Mouse (Mus musculus) lung, postnatal 0 days (tissue): ENCODE data around the gene Gm20388. TPM values are rescaled to one million over a fixed set of nuclear protein-coding genes. Genes with fewer than 3 reads are reported as not detected.
A peak's percentile ranks its signal among the peaks of the same experiment; 100 is the strongest.

ENCODE experiments used
- ATAC-seq: fragments of 200-750 bp; cut with Nextera tagmentation; 2 replicates; pipeline ENCODE4 v1.8.0; 2017; ENCODE audit warnings: moderate library complexity
- DNase-seq: peaks from one replicate; pipeline ENCODE4 v3.0.0-alpha.2; 2016; ENCODE audit warnings: low spot score
- H3K27ac ChIP-seq: fragments of 300-500 bp; sonication (generic); 2 replicates; pipeline ENCODE4 v1.5.1; 2014; ENCODE audit warnings: antibody characterized with exemption, mild to moderate bottlenecking, low read length, mixed read lengths
- H3K27me3 ChIP-seq: fragments of 300-500 bp; sonication (generic); replicated peaks from 2 replicates; pipeline ENCODE4 v1.6.1; 2014; ENCODE audit warnings: low read length, mixed read lengths; ENCODE audit not compliant: insufficient read depth
- H3K36me3 ChIP-seq: fragments of 300-500 bp; sonication (generic); 2 replicates; pipeline ENCODE4 v1.6.1; 2014; ENCODE audit warnings: low read length, mixed read lengths; ENCODE audit not compliant: insufficient read depth
- H3K4me1 ChIP-seq: fragments of 300-500 bp; sonication (generic); 2 replicates; pipeline ENCODE4 v1.6.1; 2014; ENCODE audit warnings: antibody characterized with exemption, low read depth, low read length, mixed read lengths; ENCODE audit not compliant: insufficient read depth
- H3K4me2 ChIP-seq: fragments of 300-500 bp; sonication (generic); replicated peaks from 2 replicates; pipeline ENCODE4 v1.6.1; 2014; ENCODE audit warnings: low read depth, mild to moderate bottlenecking, low read length, moderate library complexity, mixed read lengths
- H3K4me3 ChIP-seq: fragments of 300-500 bp; sonication (generic); 2 replicates; pipeline ENCODE4 v1.5.1; 2014; ENCODE audit warnings: low read depth, low read length
- H3K9ac ChIP-seq: fragments of 300-500 bp; sonication (generic); replicated peaks from 2 replicates; pipeline ENCODE4 v1.6.1; 2014; ENCODE audit warnings: low read depth, mild to moderate bottlenecking
- H3K9me3 ChIP-seq: fragments of 300-500 bp; sonication (generic); 2 replicates; pipeline ENCODE4 v1.6.1; 2016; ENCODE audit warnings: low read length, mixed read lengths
- CTCF ChIP-seq: IDR thresholded peaks from 2 replicates; pipeline ENCODE4 v1.5.1; 2016; ENCODE audit warnings: antibody characterized with exemption, mild to moderate bottlenecking
- EP300 ChIP-seq: IDR thresholded peaks from 2 replicates; pipeline ENCODE4 v1.6.1; 2016; ENCODE audit warnings: antibody characterized with exemption, mild to moderate bottlenecking, control low read depth
- WGBS: fragments of 180-500 bp; shearing (Covaris S2); extraction: QIAGEN DNeasy Blood & Tissue Kit; methylation state at CpG from one replicate; pipeline ENCODE4 v1.1.7; 2014; 5-methylcytosine and 5-hydroxymethylcytosine counted together
- polyA plus RNA-seq: library from polyadenylated mRNA; unstranded; fragments of >200 nt; fragmentation: Nextera tagmentation; extraction: Ambion mirVana; gene quantifications from 2 replicates; pipeline ENCODE4 v1.2.1, GENCODE M21; 2015

Gene Gm20388
- polyA plus RNA-seq, 1 experiment from 2014 or later: not detected

DNA sequence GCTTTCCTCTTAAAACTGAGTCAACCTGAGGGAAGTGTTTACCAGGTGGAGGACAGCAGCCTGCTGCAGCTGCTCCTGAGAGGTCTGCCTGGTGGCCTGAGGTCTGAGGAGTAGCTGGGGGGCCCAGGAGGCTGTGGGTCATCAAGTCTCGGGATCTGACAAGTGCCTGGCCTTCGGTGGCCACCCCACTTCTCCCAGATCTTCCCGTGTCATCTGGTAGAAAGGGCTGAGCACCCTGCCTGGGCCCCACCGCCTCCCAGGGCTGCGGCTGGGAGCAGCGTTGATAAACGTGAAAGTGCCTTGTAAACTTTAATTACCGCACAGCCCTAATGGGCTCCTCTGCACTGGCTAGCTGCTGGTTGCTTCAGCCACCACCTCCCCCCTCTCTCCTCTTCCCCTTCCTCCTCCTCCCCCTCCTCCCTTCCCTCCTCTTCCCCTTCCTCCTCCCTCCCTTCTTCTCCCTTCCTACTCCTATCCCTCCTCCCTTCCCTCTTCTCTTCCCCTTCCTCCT lies 1238.0 kb downstream of the Gm20388 start:
- DNase-seq: no peak
- no peak overlapping the region for H3K4me2 ChIP-seq
- WGBS: 11% methylated on average over 8 of the region's 8 CpGs
- H3K36me3 ChIP-seq: no peaks in the 10 kb centered on the region
- no peak overlapping the region for H3K9ac ChIP-seq
- no peaks in the 10 kb centered on the region for H3K27me3 ChIP-seq
- TF ChIP-seq EP300 (no peak), CTCF (no peak)
- ATAC-seq: no peak
- no peak overlapping the region for H3K4me3 ChIP-seq
- no peak overlapping the region for H3K27ac ChIP-seq
- no peaks in the 10 kb centered on the region for H3K9me3 ChIP-seq
- H3K4me1 ChIP-seq: no peaks in the 10 kb centered on the region

DNA sequence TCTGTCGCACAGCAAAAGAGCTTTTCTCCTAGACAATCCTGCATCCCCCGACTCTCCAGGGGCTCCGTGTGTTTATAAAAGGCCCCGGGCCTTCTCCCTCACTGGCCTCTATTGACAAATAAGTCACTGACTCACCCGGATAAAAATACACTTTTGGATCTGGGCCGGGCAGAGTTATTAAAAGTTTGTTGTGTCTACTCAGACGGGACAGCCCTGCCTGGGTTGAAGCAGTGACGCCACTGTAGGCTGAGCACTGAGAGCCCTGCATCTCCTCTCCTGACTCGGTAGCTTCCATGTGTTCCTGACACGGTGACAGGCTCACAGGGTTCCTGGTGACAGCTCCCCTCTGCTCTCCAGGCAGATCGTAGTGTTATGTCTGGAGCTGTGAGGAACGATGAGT lies 1241.8 kb downstream of the Gm20388 start:
- H3K27me3 ChIP-seq: no peaks in the 10 kb centered on the region
- WGBS: 30% methylated on average over 12 of the region's 12 CpGs
- H3K9ac ChIP-seq: no peak overlapping the region
- H3K27ac ChIP-seq: no peak overlapping the region
- H3K4me3 ChIP-seq: no peak overlapping the region
- no peaks in the 10 kb centered on the region for H3K9me3 ChIP-seq
- TF ChIP-seq CTCF (no peak), EP300 (no peak; the same call in 1 of the 2 replicates)
- no peaks in the 10 kb centered on the region for H3K4me1 ChIP-seq
- no peak overlapping the region for H3K4me2 ChIP-seq
- ATAC-seq (peak; percentile 90), DNase-seq (peak; percentile 78)
- H3K36me3 ChIP-seq: no peaks in the 10 kb centered on the region

DNA sequence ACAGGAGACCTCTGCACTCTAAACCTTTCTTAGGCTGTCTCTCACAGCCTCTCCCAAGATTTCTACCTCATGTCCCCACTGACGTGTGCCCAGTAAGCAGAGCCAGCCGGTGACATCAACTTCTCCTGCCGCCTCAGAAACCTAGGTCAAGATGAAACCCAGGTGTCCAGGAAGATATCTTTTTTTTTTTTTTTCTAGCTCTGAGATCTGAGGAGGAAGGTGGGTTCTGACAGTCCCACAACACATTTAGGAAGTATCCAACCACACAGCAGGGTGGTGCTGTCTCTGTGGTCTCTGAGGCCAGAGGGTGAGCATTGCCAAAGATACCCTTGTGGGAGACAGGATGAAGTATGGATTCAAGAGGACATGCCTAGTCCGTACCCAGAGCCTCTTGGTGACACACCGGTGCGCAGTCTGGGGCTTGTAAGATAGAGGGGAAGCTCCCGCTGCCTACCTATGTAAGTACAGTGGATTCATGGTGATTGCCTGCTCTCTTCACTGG lies 1246.4 kb downstream of the Gm20388 start:
- no peak for ATAC-seq
- no peak for DNase-seq
- Histone ChIP-seq H3K9ac (no peak overlapping the region), H3K4me1 (no peaks in the 10 kb centered on the region), H3K36me3 (no peaks in the 10 kb centered on the region), H3K4me2 (no peak overlapping the region), H3K27ac (no peak overlapping the region), H3K9me3 (no peaks in the 10 kb centered on the region), H3K4me3 (no peak overlapping the region), H3K27me3 (no peaks in the 10 kb centered on the region)
- TF ChIP-seq CTCF: no peak
- no peak for TF ChIP-seq EP300
- WGBS: 90% methylated on average over 7 of the region's 7 CpGs

DNA sequence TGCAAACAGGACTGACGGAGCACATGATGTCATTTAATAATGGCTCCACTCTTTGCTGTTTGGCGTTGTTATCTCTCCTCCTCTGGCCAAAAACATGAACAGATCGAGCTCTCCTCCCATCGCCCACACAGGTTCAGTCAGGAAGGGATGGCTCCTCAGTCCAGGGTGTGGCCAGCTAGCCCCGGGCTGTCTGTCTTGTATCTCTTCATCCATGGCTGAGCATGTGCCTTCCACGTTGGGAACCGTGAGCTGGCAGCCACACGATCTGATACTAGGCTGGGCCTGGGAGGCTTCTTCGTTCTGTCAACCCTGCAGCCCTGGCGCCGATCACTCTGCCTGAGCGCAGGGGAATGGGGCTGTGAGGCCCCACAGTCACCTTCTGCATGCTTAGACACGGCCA lies 1248.2 kb downstream of the Gm20388 start:
- no peaks in the 10 kb centered on the region for H3K36me3 ChIP-seq
- no peak overlapping the region for H3K4me2 ChIP-seq
- DNase-seq (no peak), ATAC-seq (no peak)
- no peak for TF ChIP-seq EP300
- TF ChIP-seq CTCF: no peak
- H3K9me3 ChIP-seq: no peaks in the 10 kb centered on the region
- H3K27me3 ChIP-seq: no peaks in the 10 kb centered on the region
- WGBS: 60% methylated on average over 13 of the region's 13 CpGs
- H3K4me1 ChIP-seq: no peaks in the 10 kb centered on the region
- no peak overlapping the region for H3K9ac ChIP-seq
- H3K4me3 ChIP-seq: no peak overlapping the region
- H3K27ac ChIP-seq: no peak overlapping the region

DNA sequence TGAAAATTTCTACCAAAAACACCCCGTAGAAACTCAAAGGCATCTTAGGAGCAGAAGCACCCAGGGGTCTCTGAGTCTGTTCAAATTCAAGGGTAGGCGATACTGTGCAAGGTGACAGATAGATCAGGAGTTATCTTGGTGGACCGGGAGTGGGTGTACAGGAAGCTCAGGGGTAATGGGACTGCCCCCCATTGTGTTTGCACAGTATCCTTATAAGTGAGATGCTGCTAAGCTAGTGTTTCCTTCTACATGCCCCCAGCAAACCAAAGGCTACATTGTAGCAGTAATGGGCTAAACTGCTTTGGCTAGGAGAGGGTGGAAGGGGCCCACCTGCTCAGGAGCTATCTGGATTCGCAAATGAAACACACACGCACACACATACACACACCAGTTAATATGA lies 1250.8 kb downstream of the Gm20388 start:
- no peak for DNase-seq
- no peak overlapping the region for H3K4me2 ChIP-seq
- 85% methylated on average over 5 of the region's 5 CpGs for WGBS
- H3K9ac ChIP-seq: no peak overlapping the region
- no peaks in the 10 kb centered on the region for H3K9me3 ChIP-seq
- H3K27me3 ChIP-seq: 0 out of 2 replicates have a peak, but pooled peaks cover 6% of the 10 kb centered on the region
- ATAC-seq: no peak
- H3K4me1 ChIP-seq: 0 out of 2 replicates have a peak, but pooled peaks cover 3% of the 10 kb centered on the region
- H3K4me3 ChIP-seq: no peak overlapping the region
- no peaks in the 10 kb centered on the region for H3K36me3 ChIP-seq
- no peak overlapping the region for H3K27ac ChIP-seq
- TF ChIP-seq EP300 (no peak), CTCF (no peak)

DNA sequence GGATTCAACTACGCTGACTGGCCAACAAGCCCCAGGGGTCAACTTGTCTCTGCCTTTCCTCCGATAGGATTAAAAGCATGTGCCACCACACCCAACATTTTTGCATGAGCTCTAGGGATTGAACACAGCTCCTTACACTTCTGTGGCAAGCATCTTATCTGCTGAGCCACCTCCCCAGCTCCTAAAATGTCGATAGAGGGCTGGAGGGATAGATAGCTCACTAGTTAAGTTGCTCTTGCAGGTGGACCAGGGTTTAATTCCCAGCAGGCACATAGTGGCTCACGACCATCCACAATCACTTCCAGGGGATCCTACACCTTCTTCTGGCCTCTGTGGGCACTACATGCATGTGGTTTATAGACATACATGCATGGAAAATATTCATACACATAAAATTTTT lies 1251.8 kb downstream of the Gm20388 start:
- no peak overlapping the region for H3K9ac ChIP-seq
- 0 out of 2 replicates have a peak, but pooled peaks cover 6% of the 10 kb centered on the region for H3K27me3 ChIP-seq
- no peaks in the 10 kb centered on the region for H3K9me3 ChIP-seq
- H3K36me3 ChIP-seq: no peaks in the 10 kb centered on the region
- WGBS: 72% methylated on average over 4 of the region's 4 CpGs
- ATAC-seq (no peak), DNase-seq (no peak)
- H3K4me1 ChIP-seq: 0 out of 2 replicates have a peak, but pooled peaks cover 3% of the 10 kb centered on the region
- TF ChIP-seq EP300: no peak
- no peak for TF ChIP-seq CTCF
- H3K4me3 ChIP-seq: no peak overlapping the region
- H3K4me2 ChIP-seq: no peak overlapping the region
- no peak overlapping the region for H3K27ac ChIP-seq
